Mouse (Mus musculus) erythroblast, embryonic 14.5 days (primary cell): ENCODE data around the gene Ddah1. TPM values are rescaled to one million over a fixed set of nuclear protein-coding genes. Genes with fewer than 3 reads are reported as not detected.

Experiments used
- H3K27me3 ChIP-seq: 2 replicates; pipeline ENCODE4 v1.6.1; 2012; ENCODE audit warnings: inconsistent platforms; ENCODE audit not compliant: control insufficient read depth
- H3K36me3 ChIP-seq: 2 replicates; pipeline ENCODE4 v1.6.1; 2012; ENCODE audit warnings: mild to moderate bottlenecking, inconsistent platforms; ENCODE audit not compliant: control insufficient read depth
- H3K4me1 ChIP-seq: 2 replicates; pipeline ENCODE4 v1.6.1; 2012; ENCODE audit warnings: inconsistent platforms; ENCODE audit not compliant: control insufficient read depth
- H3K4me3 ChIP-seq: replicated peaks from 2 replicates; pipeline ENCODE3; 2012; ENCODE audit warnings: moderate library complexity, mild to moderate bottlenecking, inconsistent platforms
- H3K9me3 ChIP-seq: 2 replicates; pipeline ENCODE4 v1.6.1; 2012; ENCODE audit warnings: low read length, inconsistent platforms, mixed read lengths; ENCODE audit not compliant: control insufficient read depth
- GATA1 ChIP-seq: IDR thresholded peaks from 2 replicates; pipeline ENCODE4 v1.6.1; 2012; ENCODE audit warnings: low read length, inconsistent platforms, mixed read lengths
- TAL1 ChIP-seq: IDR thresholded peaks from 3 replicates; pipeline ENCODE4 v1.6.1; 2012; ENCODE audit warnings: low read length, inconsistent platforms, mixed read lengths
- polyA plus RNA-seq: library from polyadenylated mRNA; stranded (reverse); fragments of >175 nt; gene quantifications from 2 replicates; pipeline ENCODE4 v1.2.3, GENCODE M21; 2012

Gene Ddah1
- 0.08 and 0.12 TPM in 2 replicates for polyA plus RNA-seq

- TF ChIP-seq GATA1 (no peak), TAL1 (no peak)
- H3K36me3 ChIP-seq, result no peaks in the 10 kb centered on the region
- H3K4me3 ChIP-seq, result peak within 1 kb of the TSS; percentile 63
- H3K4me1 ChIP-seq, result peaks cover 35% of the 10 kb centered on the region
- no peaks in the 10 kb centered on the region for H3K9me3 ChIP-seq
- peaks cover 41% of the 10 kb centered on the region for H3K27me3 ChIP-seq
Measured at GRCm38 (mm10) chr3:145758561-145759378, at the start of gene Ddah1. Gene Ddah1, plus strand, starts transcription at chr3:145758675.

DNA sequence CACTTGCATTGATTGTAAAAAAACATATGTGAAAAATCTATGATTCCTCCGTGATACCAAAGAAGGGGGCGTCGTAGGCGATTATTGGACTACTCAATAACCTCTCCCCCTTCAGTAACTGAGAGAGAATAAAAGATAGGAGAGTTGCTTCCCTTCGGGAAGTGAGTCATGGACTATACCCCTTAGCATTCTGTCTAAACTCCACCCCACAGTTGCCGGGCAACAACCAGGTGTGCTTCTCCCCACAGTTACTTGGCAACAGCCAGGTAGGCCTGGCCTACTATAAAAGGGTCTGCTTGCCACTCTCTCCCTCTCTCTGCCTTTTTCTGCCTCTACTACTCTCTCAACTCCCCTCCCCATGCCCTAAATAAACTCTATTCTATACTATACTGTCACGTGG lies 42.6 kb upstream of the Ddah1 start:
- no peaks in the 10 kb centered on the region for H3K27me3 ChIP-seq
- no peaks in the 10 kb centered on the region for H3K4me1 ChIP-seq
- no peak for TF ChIP-seq TAL1
- no peak for TF ChIP-seq GATA1

DNA sequence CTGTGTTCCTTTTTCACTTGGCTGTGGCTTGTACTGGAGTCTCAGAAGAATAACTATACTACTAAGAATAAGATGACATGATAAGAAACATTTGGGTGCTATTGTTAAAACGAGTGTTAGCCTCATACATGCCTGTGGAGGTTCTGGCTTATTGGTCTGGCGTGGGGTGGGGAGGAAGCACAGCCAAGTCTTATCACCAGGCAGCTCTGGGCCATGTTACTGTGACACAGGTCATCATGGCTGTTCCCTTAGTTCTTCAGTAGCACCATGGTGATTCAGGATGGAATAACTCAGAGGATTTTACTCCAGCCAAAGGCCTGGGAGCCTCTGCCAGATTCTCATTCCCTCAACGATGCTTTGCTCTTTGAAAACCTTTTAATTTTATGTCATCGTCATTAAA lies 38.8 kb upstream of the Ddah1 start:
- TF ChIP-seq TAL1, result no peak
- no peak for TF ChIP-seq GATA1
- Histone ChIP-seq H3K9me3 (no peaks in the 10 kb centered on the region), H3K4me1 (no peaks in the 10 kb centered on the region), H3K36me3 (no peaks in the 10 kb centered on the region), H3K27me3 (no peaks in the 10 kb centered on the region), H3K4me3 (no peak overlapping the region)

More for the DNA sequence above, 42.6 kb upstream of the Ddah1 start:
- Histone ChIP-seq H3K9me3 (no peaks in the 10 kb centered on the region), H3K36me3 (no peaks in the 10 kb centered on the region), H3K4me3 (no peak overlapping the region)

DNA sequence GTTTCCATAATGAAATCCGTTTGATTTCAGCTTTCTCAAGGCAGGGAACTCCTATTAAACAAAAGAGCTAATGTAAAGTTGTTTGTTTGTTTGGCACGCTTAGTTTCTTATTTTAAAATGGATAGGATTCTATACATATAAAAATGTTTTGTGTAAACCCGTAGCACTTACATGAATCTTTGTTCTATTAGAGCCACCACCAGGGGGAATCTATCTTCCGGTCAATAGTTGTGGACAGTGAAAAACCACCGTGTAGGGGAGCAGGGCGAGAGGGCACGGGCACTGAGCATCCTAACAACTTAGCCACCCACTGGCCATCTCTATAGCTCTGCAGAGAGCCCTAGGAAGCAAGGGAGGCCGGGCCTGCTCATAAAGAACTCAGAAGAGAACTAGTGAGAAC lies 33.4 kb upstream of the Ddah1 start:
- Histone ChIP-seq H3K36me3 (no peaks in the 10 kb centered on the region), H3K27me3 (no peaks in the 10 kb centered on the region), H3K4me3 (no peak overlapping the region), H3K4me1 (no peaks in the 10 kb centered on the region), H3K9me3 (no peaks in the 10 kb centered on the region)
- TF ChIP-seq GATA1 (no peak), TAL1 (no peak)

GRCm38 (mm10) chr3:145728336-145728735 lies 30.1 kb upstream of the Ddah1 start:
- Histone ChIP-seq H3K4me3 (no peak overlapping the region), H3K36me3 (no peaks in the 10 kb centered on the region), H3K9me3 (no peaks in the 10 kb centered on the region), H3K4me1 (no peaks in the 10 kb centered on the region), H3K27me3 (no peaks in the 10 kb centered on the region)
- no peak for TF ChIP-seq GATA1
- no peak for TF ChIP-seq TAL1

DNA sequence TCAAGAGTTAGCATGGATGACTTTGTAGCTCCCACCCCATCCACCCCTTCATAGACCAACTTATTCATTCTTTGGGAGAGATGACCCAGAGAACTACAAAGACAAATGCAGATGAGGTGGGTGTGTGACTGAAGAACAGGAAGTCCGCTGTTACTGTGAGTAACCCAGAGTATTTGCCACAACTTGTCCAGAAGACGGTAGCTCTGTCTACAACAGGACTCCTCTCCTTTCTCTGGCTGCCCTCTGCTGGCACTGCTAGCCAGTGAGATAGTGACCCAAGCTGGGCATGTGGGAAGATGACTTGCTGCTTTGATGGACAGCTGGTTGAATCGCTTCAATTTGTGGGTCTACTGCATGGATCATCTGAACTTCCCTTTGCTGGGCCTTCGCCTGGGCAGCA lies 28.9 kb upstream of the Ddah1 start:
- no peak for TF ChIP-seq TAL1
- Histone ChIP-seq H3K27me3 (no peaks in the 10 kb centered on the region), H3K4me3 (no peak overlapping the region), H3K4me1 (no peaks in the 10 kb centered on the region), H3K36me3 (no peaks in the 10 kb centered on the region), H3K9me3 (no peaks in the 10 kb centered on the region)

- no peaks in the 10 kb centered on the region for H3K4me1 ChIP-seq
- no peaks in the 10 kb centered on the region for H3K36me3 ChIP-seq
- no peak overlapping the region for H3K4me3 ChIP-seq
- H3K27me3 ChIP-seq, result no peaks in the 10 kb centered on the region
- no peak for TF ChIP-seq TAL1
- TF ChIP-seq GATA1, result no peak
- H3K9me3 ChIP-seq, result no peaks in the 10 kb centered on the region
Measured at GRCm38 (mm10) chr3:145730092-145730491, 28.4 kb upstream of the Ddah1 start.

DNA sequence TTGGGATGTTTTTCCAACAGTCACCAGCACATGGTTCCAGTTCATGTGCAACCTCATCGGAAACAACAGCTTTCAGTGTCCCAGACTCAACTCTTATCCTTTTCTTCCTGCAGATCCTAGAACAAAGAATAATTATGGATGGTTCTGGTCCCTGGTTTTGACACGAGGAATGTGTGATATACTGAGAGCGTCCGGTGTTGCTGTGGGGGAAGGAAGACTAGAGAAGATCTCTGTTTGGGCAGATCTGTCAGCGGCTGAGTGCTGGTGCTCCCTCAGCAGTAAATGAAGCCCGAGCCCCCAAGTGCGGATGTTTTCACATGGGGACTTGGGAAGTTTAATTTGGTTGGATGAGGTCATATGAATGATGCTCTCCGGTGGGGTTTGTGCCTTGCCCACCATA lies 23.6 kb upstream of the Ddah1 start:
- Histone ChIP-seq H3K9me3 (no peaks in the 10 kb centered on the region), H3K27me3 (no peaks in the 10 kb centered on the region), H3K4me1 (no peaks in the 10 kb centered on the region), H3K36me3 (no peaks in the 10 kb centered on the region), H3K4me3 (no peak overlapping the region)
- TF ChIP-seq GATA1, result no peak
- no peak for TF ChIP-seq TAL1

- Histone ChIP-seq H3K9me3 (no peaks in the 10 kb centered on the region), H3K4me1 (no peaks in the 10 kb centered on the region), H3K4me3 (no peak overlapping the region), H3K36me3 (no peaks in the 10 kb centered on the region), H3K27me3 (no peaks in the 10 kb centered on the region)
- no peak for TF ChIP-seq TAL1
- TF ChIP-seq GATA1, result no peak
Measured at GRCm38 (mm10) chr3:145736562-145736961, 21.9 kb upstream of the Ddah1 start.

GRCm38 (mm10) chr3:145738662-145739061 lies 19.8 kb upstream of the Ddah1 start:
- no peaks in the 10 kb centered on the region for H3K27me3 ChIP-seq
- no peak overlapping the region for H3K4me3 ChIP-seq
- TF ChIP-seq TAL1 (no peak), GATA1 (no peak)
- no peaks in the 10 kb centered on the region for H3K4me1 ChIP-seq
- no peaks in the 10 kb centered on the region for H3K9me3 ChIP-seq
- H3K36me3 ChIP-seq, result no peaks in the 10 kb centered on the region
